Mouse (Mus musculus) NIH3T3 (cell line): ENCODE measurements at regions not wholly inside any gene's neighbourhood (a gene's known extent, or its start where the extent isn't known, plus 50 kb on each side); places are given as distances from the start of the nearest gene placed in this dataset.
A peak's percentile ranks its signal among the peaks of the same experiment; 100 is the strongest.

Experiments used
- DNase-seq: peaks from one replicate; pipeline ENCODE4 v3.0.0-alpha.2; 2012; ENCODE audit warnings: low read depth

DNA sequence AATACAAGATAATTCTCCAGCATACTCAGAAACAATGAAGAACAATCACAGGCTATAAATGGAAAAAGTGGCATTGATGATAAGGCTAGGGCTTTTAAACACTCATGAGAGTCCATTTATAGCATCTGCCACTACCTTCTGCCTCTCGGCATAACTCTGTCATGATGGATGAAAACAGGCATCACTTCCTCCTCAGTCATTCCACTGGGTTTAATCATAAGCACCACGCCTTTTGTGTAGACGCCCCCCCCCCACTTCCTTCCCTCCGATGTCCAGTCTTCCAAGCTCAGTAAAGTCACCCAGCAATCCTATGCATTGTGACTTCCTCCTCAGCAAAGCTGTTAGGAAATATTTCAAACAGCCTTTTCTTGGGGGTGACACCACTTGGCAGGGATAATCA lies 63.1 kb upstream of the Dkk2 start:
- DNase-seq: peak; percentile 38

DNA sequence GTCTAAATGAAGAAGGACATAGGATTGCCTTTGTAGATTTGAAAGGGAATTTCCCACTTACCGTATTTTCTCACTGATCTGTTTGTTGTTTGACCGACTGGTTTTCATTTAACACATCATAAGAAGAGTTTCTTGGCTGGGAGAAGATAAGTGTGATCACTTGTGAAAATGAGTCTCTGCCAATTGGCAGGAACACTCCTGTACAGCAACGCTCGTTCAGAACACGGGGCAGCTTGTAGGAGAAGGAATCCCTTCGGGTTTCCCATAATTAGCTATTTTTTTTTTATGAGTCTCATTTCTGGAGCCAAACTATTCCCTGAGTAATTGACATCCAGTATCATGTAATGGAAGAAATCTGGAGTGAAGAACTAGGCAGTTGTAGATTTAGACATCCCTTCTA lies 61.8 kb upstream of the Dkk2 start:
- DNase-seq: peak; percentile 12

DNA sequence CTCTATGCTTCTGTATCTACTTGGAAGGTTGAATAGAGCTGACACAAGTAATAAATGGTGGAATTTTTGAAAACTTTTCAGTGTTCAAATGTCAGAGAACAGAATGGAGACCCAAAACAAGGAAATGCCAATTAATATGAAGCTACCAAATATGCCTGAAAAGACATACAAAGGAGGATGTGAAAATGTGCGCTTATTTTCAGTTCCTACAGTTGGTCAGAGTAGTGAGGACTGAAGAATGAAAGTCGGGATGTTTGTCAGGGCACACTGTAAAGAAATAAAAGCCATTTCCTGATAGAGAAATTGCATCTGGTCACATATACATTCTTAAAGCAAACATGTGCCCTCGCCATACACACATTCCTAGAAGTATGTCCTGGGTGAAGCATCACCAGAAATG lies 56.0 kb upstream of the Dkk2 start:
- DNase-seq: no peak

DNA sequence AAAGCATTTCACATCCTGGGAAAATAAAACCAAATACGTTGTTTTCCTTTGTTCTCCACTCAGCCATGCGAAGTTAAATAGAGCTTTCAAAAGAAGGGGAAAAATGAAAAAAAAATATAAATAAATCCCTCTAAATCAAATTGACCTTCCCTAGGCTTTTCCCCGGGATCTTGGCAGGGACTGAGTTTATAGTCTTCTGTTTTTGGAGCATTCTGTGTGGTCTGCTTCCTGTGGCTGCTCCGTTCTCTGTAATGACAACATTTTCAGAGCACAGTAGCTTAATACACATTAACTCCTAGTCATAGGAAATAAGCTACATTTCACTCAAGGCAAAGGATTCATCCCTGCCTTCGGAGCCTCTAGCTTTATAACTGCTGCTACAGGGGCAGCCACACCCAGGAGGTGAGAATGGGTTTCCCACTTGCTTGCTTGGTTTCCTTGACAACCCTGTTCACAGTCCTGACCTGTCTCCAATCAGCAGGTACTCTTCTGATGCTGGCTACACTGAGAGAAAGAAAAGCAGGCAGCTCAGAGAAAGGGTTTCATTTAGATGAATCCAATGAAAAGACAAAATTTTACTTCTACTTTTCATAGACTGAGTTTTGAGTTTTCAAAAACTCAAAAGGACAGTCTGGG lies 51.9 kb upstream of the Dkk2 start:
- DNase-seq: no peak

DNA sequence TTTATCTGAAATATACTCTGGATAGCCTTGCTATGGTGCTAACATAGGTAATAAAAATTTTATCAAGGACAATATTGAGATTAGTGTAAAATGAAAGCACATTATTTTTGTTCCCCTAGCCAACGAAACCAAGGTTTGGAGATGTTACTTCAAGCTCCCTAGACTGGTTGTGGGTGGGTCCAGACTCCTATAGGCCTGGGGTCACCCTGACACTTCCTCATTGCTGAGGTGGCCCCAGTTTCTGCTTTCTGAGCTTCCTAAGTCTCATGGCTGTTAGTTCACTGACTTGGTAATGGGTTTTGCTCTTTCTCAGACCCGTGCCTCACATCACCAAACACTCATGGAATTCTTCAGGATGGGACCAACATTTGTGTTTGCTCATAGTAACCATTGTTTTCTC lies 49.9 kb upstream of the Dkk2 start:
- DNase-seq: no peak
